10 mouse cellular contexts compared by ENCODE assay signal in genomic region chr14:74646107-74646793, GRCm38 (mm10). TPM values are rescaled to one million over a fixed set of nuclear protein-coding genes. Genes with fewer than 3 reads are reported as not detected.
A peak's percentile ranks its signal among the peaks of the same experiment; 100 is the strongest.
DNase-seq lines count a peak whose midpoint lies in the region; ATAC-seq and TF ChIP-seq lines count a peak whose summit lies in the region.
"Had no signal": no experiment of that assay in that cellular context is flagged by ENCODE, and none has a peak within 500 bp of the region (broad histone marks: within the 10 kb centered on the region; RNA-seq: fewer than 3 reads in every experiment).

No protein-coding gene starts in this region.

- no peaks in the 10 kb centered on the region for H3K36me3 ChIP-seq in kidney, postnatal 0 days (ENCODE audit: insufficient read depth, low read length)
- no peaks in the 10 kb centered on the region for H3K36me3 ChIP-seq in liver, postnatal 0 days (replicated peaks; ENCODE audit: insufficient read depth, low read length)
- no peaks in the 10 kb centered on the region for H3K36me3 ChIP-seq in stomach, embryonic 16.5 days (ENCODE audit: control insufficient read depth, insufficient read depth, low read length)
- no peaks in the 10 kb centered on the region for H3K36me3 ChIP-seq in forebrain, embryonic 13.5 days (ENCODE audit: poor library complexity, severe bottlenecking)
- H3K36me3 ChIP-seq in forebrain, embryonic 14.5 days (ENCODE audit: control insufficient read depth, insufficient read depth, low read length) = no peaks in the 10 kb centered on the region

- H3K4me3 ChIP-seq in kidney, postnatal 0 days (replicated peaks; ENCODE audit: low read depth, low read length) = no peak overlapping the region
- no peak overlapping the region for H3K4me3 ChIP-seq in liver, postnatal 0 days (ENCODE audit: low read depth, low read length)
- H3K4me3 ChIP-seq in stomach, embryonic 16.5 days (replicated peaks; ENCODE audit: low read length) = no peak overlapping the region
- H3K4me3 ChIP-seq in forebrain, embryonic 13.5 days = no peak overlapping the region
- H3K4me3 ChIP-seq in forebrain, embryonic 14.5 days (ENCODE audit: low read depth, low read length) = no peak overlapping the region

- no peaks in the 10 kb centered on the region for H3K9me3 ChIP-seq in kidney, postnatal 0 days (replicated peaks; ENCODE audit: low read length)
- H3K9me3 ChIP-seq in liver, postnatal 0 days (ENCODE audit: low read length) = no peaks in the 10 kb centered on the region
- H3K9me3 ChIP-seq in stomach, embryonic 16.5 days (replicated peaks; ENCODE audit: control insufficient read depth, low read length) = no peaks in the 10 kb centered on the region
- no peaks in the 10 kb centered on the region for H3K9me3 ChIP-seq in forebrain, embryonic 13.5 days (replicated peaks)
- no peaks in the 10 kb centered on the region for H3K9me3 ChIP-seq in forebrain, embryonic 14.5 days (replicated peaks; ENCODE audit: control insufficient read depth, low read length)

- H3K27me3 ChIP-seq in kidney, postnatal 0 days (ENCODE audit: insufficient read depth, low read length) = no peaks in the 10 kb centered on the region
- peaks cover under 1% of the 10 kb centered on the region; the same call in 1 of the 2 replicates for H3K27me3 ChIP-seq in liver, postnatal 0 days (ENCODE audit: insufficient read depth, low read length)
- no peaks in the 10 kb centered on the region for H3K27me3 ChIP-seq in stomach, embryonic 16.5 days (ENCODE audit: control insufficient read depth, insufficient read depth, low read length)
- H3K27me3 ChIP-seq in forebrain, embryonic 13.5 days = peaks cover 20% of the 10 kb centered on the region
- H3K27me3 ChIP-seq in forebrain, embryonic 14.5 days (replicated peaks; ENCODE audit: control insufficient read depth, insufficient read depth, low read length) = peaks cover 8% of the 10 kb centered on the region

- TF ChIP-seq EP300 in liver, postnatal 0 days (IDR thresholded peaks at IDR 0.05; ENCODE audit: low read depth) = peak; percentile 78

- TF ChIP-seq CTCF in kidney, postnatal 0 days (IDR thresholded peaks at IDR 0.05; ENCODE audit: low read depth) = no peak
- TF ChIP-seq CTCF in liver, postnatal 0 days (IDR thresholded peaks at IDR 0.05; ENCODE audit: low read depth) = no peak

- H3K9ac ChIP-seq in kidney, postnatal 0 days (ENCODE audit: low read depth, low read length) = no peak overlapping the region
- no peak overlapping the region for H3K9ac ChIP-seq in liver, postnatal 0 days (replicated peaks)
- H3K9ac ChIP-seq in stomach, embryonic 16.5 days (ENCODE audit: low read length) = no peak overlapping the region
- H3K9ac ChIP-seq in forebrain, embryonic 13.5 days = no peak overlapping the region
- no peak overlapping the region for H3K9ac ChIP-seq in forebrain, embryonic 14.5 days (ENCODE audit: low read length)

- WGBS in kidney, postnatal 0 days = 58% methylated on average over 11 of the region's 11 CpGs
- WGBS in liver, postnatal 0 days (ENCODE audit: insufficient replicate concordance) = 26% methylated on average over 11 of the region's 11 CpGs
- WGBS in stomach, embryonic 16.5 days = 53% methylated on average over 11 of the region's 11 CpGs
- 80% methylated on average over 11 of the region's 11 CpGs for WGBS in forebrain, embryonic 13.5 days
- WGBS in forebrain, embryonic 14.5 days = 77% methylated on average over 11 of the region's 11 CpGs

- ATAC-seq in kidney, postnatal 0 days (replicated peaks; ENCODE audit: low FRiP score, low read depth) = no peak; the same call in 1 of the 2 replicates
- ATAC-seq in granulocyte monocyte progenitor cell, adult 5-6 weeks (replicated peaks; ENCODE audit: poor library complexity, severe bottlenecking) = peak; percentile 50
- peak; percentile 61 for ATAC-seq in liver, postnatal 0 days
- ATAC-seq in stomach, embryonic 16.5 days (ENCODE audit: insufficient read depth, low FRiP score) = peak; percentile 44
- no peak for ATAC-seq in forebrain, embryonic 13.5 days
- ATAC-seq in forebrain, embryonic 14.5 days = no peak
- ATAC-seq: hindbrain, embryonic 16.5 days had no signal

- H3K4me1 ChIP-seq in kidney, postnatal 0 days (replicated peaks; ENCODE audit: insufficient read depth, low read length) = no peaks in the 10 kb centered on the region
- peaks cover 12% of the 10 kb centered on the region; the same call in 1 of the 2 replicates for H3K4me1 ChIP-seq in liver, postnatal 0 days (ENCODE audit: insufficient read depth)
- H3K4me1 ChIP-seq in stomach, embryonic 16.5 days (ENCODE audit: control insufficient read depth, insufficient read depth, low read length) = peaks cover 3% of the 10 kb centered on the region; the same call in 1 of the 2 replicates
- peaks cover 5% of the 10 kb centered on the region for H3K4me1 ChIP-seq in forebrain, embryonic 13.5 days
- H3K4me1 ChIP-seq in forebrain, embryonic 14.5 days (ENCODE audit: control insufficient read depth, insufficient read depth, low read length) = peaks cover 7% of the 10 kb centered on the region; the same call in 1 of the 2 replicates

- no peak overlapping the region for H3K4me2 ChIP-seq in kidney, postnatal 0 days (ENCODE audit: low read length)
- H3K4me2 ChIP-seq in liver, postnatal 0 days (ENCODE audit: low read depth, low read length) = peak overlapping the region; percentile 31; the same call in 1 of the 2 replicates
- H3K4me2 ChIP-seq in stomach, embryonic 16.5 days (ENCODE audit: low read depth, low read length) = no peak overlapping the region
- H3K4me2 ChIP-seq in forebrain, embryonic 13.5 days = no peak overlapping the region
- H3K4me2 ChIP-seq in forebrain, embryonic 14.5 days (ENCODE audit: low read length) = no peak overlapping the region
- H3K4me2 ChIP-seq: midbrain, embryonic 11.5 days had no signal

- H3K27ac ChIP-seq in kidney, postnatal 0 days = no peak overlapping the region
- H3K27ac ChIP-seq in liver, postnatal 0 days (ENCODE audit: low read depth) = 0 out of 2 replicates have a peak overlapping the region, but pooled peaks have one; percentile 16
- no peak overlapping the region for H3K27ac ChIP-seq in stomach, embryonic 16.5 days (ENCODE audit: low read length)
- no peak overlapping the region for H3K27ac ChIP-seq in forebrain, embryonic 13.5 days
- H3K27ac ChIP-seq in forebrain, embryonic 14.5 days (ENCODE audit: low read depth, low read length) = no peak overlapping the region

- DNase-seq in kidney, postnatal 0 days (ENCODE audit: low spot score) = peak; percentile 23
- no peak for DNase-seq in kidney, adult 11 months
- DNase-seq in liver, postnatal 0 days = peak; percentile 43
- no peak for DNase-seq in forebrain, embryonic 14.5 days (ENCODE audit: low spot score)
- no peak for DNase-seq in urinary bladder, postnatal 4 days (ENCODE audit: low spot score in 2 of 2)

RNA-seq across cellular contexts. Expression of gene Htr2a, which starts 5.6 kb away (rescaled TPM):
- polyA plus RNA-seq in kidney, postnatal 0 days (2015; fragmentation: Nextera tagmentation; extraction: Ambion mirVana) = 0.26 and 0.32 TPM in 2 replicates
- 0.32 TPM in 1 of 2 replicates, not detected in the other for total RNA-seq in granulocyte monocyte progenitor cell, adult 5-6 weeks (2014; fragmentation: Nextera tagmentation)
- total RNA-seq in granulocyte monocyte progenitor cell, adult 5-6 weeks (2017) = 0.31 and 0.43 TPM in 2 replicates
- 0.20 and 0.21 TPM in 2 replicates for polyA plus RNA-seq in liver, postnatal 0 days (2015; fragmentation: Nextera tagmentation; extraction: Ambion mirVana)
- 0.46 and 0.58 TPM in 2 replicates for polyA plus RNA-seq in stomach, embryonic 16.5 days (2015; fragmentation: Nextera tagmentation; extraction: Ambion mirVana)
- 0.65 and 0.71 TPM in 2 replicates for polyA plus RNA-seq in forebrain, embryonic 13.5 days (2015; fragmentation: Nextera tagmentation; extraction: Ambion mirVana)
- 1.8 and 2.7 TPM in 2 replicates for polyA plus RNA-seq in forebrain, embryonic 14.5 days (2014; fragmentation: Nextera tagmentation; extraction: Ambion mirVana)

Comparison
In these comparisons a context has a peak if more than half of its experiments do, and no peak if none do; other contexts are left out.
1. DNase-seq: peak in kidney, postnatal 0 days (single experiment) and liver, postnatal 0 days (single experiment); none in kidney, adult 11 months (single experiment), forebrain, embryonic 14.5 days (single experiment) and urinary bladder, postnatal 4 days (0 of 2).
2. ATAC-seq: peak in granulocyte monocyte progenitor cell, adult 5-6 weeks (single experiment), liver, postnatal 0 days (single experiment) and stomach, embryonic 16.5 days (single experiment); none in kidney, postnatal 0 days (single experiment), forebrain, embryonic 13.5 days (single experiment) and forebrain, embryonic 14.5 days (single experiment).